Mouse (Mus musculus): ENCODE data around the gene Krt26. TPM values are rescaled to one million over a fixed set of nuclear protein-coding genes. Genes with fewer than 3 reads are reported as not detected.
A peak's percentile ranks its signal among the peaks of the same experiment; 100 is the strongest.

Gene Krt26
- total RNA-seq (2021), result not detected

DNA sequence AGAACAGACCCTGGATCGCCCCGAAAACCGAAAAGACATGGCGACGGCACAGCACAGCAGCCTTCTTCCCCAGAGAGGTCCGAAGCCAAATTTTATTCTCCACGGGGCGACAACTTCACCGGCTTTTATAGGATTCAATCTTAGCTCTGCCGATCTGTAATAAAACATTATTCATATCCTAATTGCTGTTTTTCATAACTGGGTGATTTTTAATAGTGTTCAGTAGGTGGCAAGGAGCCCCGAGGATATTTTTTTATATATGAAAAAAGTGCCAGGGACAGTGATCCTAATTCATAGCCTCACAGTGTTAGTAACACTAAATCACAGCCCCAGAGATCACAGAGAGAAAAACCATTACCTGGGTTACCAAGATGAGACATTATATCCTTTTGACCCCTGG is at the start of gene Krt26:
Gene Krt26 (minus strand): TSS at position 101 of the 400 bp plus-strand sequence.
- no peak for DNase-seq
- intact Hi-C loops (cut with DNase I), result no loop called here

DNA sequence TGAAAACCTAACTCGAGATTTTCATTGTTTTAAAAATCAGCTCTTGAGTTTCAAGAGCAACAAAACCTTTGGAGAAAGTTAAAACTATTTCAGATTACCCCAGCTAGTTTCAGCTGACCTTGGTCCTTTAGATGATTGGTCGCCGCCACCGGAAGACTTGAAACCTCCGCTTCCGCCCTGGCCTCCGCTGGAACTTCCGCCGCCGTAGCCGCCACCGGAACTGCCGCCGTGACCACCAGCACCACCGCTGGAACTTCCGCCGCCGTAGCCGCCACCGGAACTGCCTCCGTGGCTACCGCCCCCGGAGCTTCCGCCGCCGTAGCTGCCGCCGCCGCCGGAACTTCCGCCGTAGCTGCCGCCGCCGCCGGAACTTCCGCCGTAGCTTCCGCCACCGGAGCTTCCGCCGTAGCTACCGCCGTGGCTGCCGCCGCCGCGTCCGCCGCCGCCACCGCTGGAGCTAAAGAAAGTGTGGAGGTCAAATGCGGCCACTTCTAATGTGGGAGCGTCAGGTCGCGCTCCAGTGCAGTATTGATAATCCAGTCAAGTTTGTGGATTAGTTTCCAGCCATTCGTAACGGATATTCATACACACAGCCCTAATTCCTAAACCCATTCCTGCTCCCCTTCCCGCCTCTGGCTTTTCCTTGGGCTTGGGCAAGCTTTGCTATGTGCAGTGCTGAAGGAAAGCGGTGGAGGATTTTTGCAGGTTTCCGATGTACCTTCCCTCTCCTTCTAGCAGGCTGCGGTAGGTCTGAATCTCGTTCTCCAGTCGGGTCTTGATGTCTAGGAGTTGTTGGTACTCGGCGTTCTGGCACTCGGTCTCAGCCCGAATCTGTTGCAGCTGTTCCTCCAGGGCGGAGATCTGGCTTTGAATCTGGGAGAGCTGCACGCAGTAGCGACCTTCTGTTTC is 48.3 kb upstream of the Krt26 start:
- peak; percentile 94 for DNase-seq
- intact Hi-C loops (cut with DNase I), result no loop called here

DNA sequence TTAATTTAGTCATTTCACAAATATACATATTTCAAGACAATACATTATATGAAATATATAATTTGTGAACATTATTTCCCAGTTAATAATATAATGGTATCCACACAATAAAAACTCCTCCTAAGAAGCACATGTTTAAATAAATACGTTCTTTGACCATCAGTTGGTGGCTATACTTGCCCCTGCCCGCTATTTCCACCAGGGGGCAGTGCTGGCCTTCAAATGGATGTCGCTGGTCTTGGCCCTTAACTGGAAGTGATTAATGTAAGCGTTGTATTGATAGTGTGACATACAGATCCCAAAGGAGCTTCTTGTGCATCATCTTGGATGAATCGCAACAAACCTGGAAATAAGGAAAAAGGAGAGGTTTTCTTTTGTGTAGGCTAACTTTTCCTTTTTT is 41.8 kb upstream of the Krt26 start:
- intact Hi-C loops (cut with DNase I), result loop anchor here (1.0 to 5.0 kb wide), 3 partner anchors 84 to 903 kb away; no protein-coding TSS in a partner anchor
- DNase-seq, result peak; percentile 71 to 84

DNA sequence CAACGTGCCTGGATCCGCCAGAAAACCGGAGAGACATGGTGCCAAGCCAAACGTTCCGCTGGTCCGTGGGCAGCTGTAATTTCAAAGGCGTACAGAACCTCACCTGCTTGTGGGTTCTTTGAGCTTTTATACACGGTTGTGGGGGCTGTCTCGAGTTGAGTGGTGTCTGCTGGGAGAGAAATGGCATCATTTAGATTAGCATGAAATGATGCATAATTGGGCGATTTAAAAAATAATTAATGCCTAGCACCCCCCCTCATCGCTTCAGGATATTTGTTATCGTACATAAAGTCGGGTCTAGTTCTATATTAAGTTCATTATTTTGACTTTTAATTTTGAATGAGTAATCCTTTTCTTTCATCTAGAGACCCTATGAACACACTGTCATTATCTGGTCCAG is 37.0 kb upstream of the Krt26 start, which contains the start of gene Krt28:
Gene Krt28 (minus strand): TSS at position 101 of the 400 bp plus-strand sequence.
- intact Hi-C loops (cut with DNase I), result loop anchor here (5.0 kb wide), 2 partner anchors 202 to 907 kb away; no protein-coding TSS in a partner anchor

DNA sequence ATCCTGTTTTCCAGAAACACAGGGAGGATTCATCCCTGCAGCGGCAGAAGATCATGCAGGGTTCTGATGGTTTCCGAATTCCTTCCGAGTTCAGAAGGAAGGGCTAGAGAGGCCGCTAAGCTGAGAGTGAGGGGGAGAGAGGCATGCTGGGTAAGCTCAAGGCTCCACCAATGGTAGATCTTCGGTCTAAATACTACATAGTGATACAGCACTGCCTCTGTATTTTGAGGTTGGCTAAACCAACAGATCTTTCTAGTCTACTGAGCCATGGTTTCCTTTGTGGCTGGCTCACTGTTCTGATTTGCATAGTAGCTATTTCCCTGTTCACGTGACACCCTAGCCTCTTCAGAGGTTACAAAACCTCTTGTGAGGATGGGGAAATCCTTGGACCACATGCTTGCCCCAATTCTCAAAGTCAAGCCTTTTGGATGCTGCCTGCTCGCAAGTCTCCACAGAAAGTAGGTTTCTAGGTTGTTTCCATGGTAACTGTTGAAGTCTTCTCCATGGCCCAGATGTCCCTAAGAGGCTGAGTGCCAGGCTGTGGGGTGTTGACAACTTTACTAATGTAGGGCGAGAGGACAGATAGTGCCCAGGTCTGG is 32.2 kb upstream of the Krt26 start:
- intact Hi-C loops (cut with DNase I), result no loop called here
- no peak for DNase-seq

More for the DNA sequence above, 37.0 kb upstream of the Krt26 start, which contains the start of gene Krt28:
- no peak for DNase-seq

DNA sequence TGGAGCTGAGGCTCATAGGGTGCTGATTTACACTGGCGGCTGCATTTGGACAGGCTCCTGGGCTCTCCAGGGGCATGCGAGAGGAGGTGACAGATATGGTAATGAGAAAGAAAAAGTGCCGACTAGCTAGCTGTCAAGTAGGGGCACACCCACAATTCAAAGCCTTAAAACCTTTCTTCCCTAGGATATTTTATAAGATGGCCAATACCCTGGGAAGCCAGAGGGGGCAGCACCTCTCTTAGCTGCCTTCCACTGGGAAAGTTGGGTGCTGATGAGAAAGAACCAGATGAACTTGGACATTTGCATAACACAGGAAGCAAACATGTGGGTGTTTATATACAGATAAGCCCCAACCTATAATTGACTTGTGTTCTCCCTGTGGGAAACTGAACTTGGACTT is 31.5 kb upstream of the Krt26 start:
- DNase-seq, result peak in 1 of 2 experiments; percentile 16
- intact Hi-C loops (cut with DNase I), result no loop called here

DNA sequence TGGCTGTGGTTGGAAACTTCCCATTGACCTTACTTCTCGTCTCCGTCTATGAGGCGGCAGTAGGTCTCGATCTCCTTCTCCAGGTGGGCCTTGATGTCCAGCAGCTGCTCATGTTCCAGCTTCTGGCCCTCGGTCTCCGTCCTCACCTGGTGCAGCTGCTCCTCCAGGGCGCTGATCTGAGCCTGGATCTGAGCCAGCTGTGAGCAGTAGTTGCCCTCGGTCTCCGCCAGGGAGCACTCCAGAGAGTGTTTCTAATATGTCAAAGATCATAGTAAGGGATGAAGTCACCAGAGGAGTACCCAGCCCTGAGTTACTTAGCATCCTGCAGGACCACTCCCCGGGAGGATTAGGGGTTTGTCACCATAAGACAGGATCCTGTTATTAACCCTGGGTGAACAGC is 29.0 kb upstream of the Krt26 start:
- peak; percentile 8 to 33 for DNase-seq
- intact Hi-C loops (cut with DNase I), result no loop called here

DNA sequence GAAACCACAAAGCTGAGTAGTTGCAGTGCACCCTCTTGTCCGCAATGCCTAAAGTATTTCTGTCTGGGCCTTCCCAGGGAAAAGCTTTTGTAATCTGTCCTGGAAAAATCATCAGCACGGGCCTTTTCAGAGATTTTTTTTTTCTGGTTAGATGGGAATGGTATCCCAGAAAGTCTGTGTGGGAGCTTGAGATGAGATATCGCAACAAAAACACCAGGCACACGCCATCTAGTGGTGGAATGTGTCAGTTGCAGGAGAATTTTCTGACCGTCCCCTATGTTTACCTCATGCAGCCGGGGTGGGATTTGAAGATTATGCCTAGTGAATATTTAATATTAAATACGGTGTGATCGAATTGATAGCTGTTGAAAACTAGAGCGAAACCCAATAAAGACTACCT is 26.6 kb upstream of the Krt26 start:
- intact Hi-C loops (cut with DNase I), result loop anchor here (1.0 kb wide), 1 partner anchor 53 kb away; no protein-coding TSS in a partner anchor
- DNase-seq, result peak; percentile 21 to 54

DNA sequence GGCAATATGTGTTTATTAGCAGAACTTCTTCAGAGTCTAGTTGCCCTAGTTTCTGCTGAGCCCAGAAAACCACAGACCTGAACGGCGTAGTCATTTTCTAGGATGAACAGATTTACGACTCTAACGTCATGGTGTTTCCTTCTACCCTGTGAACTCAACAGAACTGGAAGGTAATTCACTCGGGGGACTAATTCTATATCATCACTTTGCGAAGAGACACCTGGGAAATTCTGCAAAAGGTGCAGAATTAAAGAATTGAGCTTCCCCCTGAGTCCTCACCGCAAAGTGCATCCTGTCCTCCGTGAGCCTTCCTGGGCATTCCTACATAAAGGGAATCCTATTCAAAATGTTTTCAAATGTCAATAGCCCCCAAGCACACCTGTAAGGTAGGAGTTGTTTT is 23.7 kb upstream of the Krt26 start:
- DNase-seq, result no peak
- intact Hi-C loops (cut with DNase I), result no loop called here

DNA sequence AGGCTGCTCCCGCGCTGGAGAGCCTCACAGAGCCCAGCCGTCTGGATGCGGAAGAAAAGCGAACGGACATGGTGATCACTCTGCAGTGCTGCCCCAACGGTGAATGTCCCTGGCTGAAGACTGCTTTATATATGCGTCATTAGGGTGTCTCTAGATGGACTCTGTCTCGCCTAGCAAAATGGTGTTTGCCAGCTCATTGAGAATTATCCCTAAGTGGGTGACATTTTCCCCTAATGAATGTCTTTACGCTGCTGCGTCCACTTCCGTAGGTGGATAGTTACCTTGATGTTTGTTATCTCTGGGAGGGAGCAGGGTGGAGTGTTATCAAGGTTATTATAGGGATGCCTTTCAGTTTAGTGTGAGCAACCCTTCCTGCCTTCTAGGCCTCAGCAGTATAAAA is 13.2 kb upstream of the Krt26 start, which contains the start of gene Krt27:
Gene Krt27 (minus strand): TSS at position 101 of the 400 bp plus-strand sequence.
- intact Hi-C loops (cut with DNase I), result no loop called here
- no peak for DNase-seq

DNA sequence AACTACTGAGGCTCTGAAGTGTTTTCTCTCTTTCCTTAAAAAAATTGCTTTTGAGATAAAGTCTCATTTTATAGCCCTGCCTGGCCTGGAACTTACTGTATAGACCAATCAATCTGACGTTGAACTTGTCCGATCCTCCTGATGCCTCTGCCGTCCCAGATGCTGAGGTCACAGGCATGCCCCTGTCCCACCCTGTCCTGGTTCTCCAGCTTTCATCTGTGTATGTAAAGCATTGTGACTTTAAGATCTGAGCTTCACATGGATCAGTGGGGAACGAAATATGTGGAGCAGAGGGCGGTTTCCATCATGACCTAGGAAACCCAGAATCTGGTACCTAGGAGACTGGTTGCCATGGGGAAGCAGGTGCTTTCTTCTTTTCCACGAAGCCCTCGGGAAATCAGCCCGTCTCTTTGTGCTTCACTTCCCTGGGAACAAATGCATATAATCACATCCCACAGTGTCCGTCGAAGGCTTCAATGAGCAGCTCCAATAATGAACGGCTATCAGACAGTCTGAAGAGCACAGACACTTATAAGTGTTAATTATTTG is 1.6 kb upstream of the Krt26 start:
- intact Hi-C loops (cut with DNase I), result no loop called here
- DNase-seq, result no peak

DNA sequence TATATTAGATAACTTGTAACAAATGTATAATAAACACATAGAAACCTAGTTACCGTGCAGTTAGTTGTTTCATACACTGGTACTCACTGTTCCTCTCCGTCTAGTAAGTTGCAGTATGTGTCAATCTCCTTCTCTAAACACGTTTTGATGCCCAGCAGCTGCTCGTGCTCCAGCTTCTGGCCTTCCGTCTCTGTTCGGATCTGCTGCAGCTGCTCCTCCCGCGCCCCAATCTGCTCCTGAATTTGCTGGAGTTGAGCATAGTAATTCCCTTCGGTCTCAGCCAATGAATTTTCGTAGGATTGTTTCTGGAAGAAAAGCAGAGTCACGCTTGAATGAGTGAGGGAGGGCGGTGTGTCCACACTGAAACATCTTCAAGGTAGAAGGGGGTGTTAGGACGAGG is 4.3 kb downstream of the Krt26 start:
- DNase-seq, result no peak
- intact Hi-C loops (cut with DNase I), result no loop called here

DNA sequence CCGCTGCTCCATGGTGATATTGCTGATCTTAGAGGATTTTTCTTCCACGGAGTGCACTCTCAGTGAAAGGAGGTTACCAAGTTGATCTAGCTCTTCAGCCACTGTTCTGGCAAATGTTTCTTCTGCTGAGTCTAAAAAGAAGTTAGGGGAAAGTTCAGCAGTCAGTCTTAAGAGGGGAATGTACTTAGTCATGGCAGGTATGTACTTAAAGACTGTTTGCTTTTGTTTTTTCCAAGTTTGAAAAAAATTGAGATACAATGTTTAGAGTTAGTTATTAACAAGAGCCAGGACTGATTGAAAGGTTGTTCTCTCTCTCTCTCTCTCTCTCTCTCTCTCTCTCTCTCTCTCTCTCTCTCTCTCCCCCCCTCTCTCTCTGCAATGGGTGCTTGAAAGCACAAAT is 8.1 kb downstream of the Krt26 start:
- intact Hi-C loops (cut with DNase I), result no loop called here

DNA sequence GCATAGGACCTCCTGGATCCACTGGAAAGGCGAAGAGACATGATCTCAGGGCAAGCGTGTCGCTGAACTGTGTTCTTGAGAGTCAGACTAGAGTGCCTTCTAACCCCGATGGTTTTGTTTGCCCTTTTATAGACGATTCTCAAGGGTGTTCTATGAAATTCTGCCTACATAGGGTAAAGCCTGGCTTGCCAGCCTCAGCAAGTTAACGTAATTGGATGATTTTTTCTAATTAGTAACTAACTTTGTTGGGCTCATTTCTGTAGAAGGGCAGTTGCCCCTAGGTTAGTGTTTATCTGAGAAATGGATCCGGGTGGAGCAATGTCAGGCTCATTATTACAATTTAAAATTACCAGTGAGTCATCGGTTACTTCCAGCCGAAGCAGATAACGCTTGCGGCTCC is 14.9 kb downstream of the Krt26 start, which contains the start of gene Krt25:
Gene Krt25 (minus strand): TSS at position 101 of the 400 bp plus-strand sequence.
- no peak for DNase-seq
- intact Hi-C loops (cut with DNase I), result no loop called here

More for the DNA sequence above, 8.1 kb downstream of the Krt26 start:
- no peak for DNase-seq

DNA sequence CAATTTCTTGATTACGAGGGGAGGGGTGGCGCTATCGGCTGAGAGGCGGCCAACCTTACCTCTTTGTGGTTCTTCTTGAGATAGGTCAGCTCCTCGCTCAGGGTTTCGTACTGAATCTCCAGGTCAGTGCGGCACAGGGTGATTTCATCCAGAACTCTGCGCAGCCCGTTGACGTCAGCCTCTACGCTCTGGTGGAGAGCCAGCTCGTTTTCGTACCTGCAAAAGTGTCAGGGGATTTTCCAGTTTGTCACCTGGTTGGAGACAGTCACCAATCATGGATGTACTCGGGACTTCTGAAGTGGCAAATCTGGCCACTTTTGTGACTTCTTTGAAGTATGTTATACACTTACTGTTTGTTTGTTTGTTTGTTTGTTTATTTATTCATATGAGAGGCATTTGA is 16.7 kb downstream of the Krt26 start:
- DNase-seq, result no peak
- intact Hi-C loops (cut with DNase I), result no loop called here

DNA sequence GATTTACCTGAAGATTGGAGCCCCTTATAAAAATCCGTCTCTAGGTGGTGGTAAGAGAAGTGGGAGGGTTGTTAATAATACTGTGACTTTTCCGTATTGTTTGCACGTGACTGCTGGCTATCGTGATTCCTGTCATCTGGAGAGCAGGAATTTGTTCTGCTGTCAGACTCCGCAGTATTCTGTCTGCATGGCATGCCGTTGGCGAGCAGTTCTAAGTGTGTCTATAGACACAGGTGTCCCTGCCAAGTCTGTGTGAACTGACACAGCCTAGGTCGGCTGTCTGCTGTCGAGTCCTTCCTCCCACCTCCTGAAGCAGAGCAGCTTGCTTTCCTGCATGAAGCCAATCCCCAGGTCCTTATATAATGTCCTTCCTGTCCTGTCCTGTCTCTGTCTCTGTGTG is 18.6 kb downstream of the Krt26 start:
- DNase-seq, result peak; percentile 16 to 30
- intact Hi-C loops (cut with DNase I), result no loop called here

DNA sequence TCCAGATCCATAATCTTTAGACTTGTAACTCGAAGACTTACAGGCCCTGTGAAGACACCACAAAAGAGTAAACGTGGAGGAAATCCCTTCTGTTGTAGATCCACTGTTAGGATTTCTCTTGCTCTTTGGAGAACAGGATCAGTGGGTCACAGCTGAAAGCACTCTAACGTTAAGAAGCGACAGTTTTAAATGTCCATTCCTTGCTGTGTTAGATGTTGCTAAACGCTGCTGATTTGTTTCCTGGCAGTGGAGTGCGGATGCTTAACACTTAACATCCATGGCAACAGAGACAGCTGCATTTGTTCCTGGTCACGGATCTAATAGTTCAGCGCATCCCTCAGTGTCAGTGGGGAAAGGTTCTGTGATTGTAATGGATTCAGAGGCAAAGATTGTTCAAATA is 21.2 kb downstream of the Krt26 start:
- intact Hi-C loops (cut with DNase I), result no loop called here
- no peak for DNase-seq

DNA sequence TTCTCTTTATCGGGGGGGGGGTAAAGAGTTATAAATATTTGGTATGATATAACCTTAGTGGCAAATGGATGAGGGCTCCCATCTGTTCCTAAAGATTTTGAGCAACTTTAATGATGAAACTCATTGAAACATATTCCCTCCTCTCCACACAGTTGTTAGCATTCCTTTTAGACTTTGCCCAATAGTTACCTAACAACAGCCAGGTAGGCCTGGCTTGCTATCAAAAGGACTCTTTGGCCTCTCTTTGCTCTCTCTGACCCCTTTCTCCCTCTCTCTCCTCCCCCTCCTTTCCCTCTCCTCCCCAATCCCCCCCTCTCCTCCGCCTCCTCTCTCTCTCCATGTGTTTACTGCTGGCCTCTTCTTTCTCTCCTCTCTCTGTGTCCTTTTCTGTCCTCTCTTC is 23.2 kb downstream of the Krt26 start:
- intact Hi-C loops (cut with DNase I), result loop anchor here (5.0 kb wide), 1 partner anchor 148 kb away; no protein-coding TSS in a partner anchor

DNA sequence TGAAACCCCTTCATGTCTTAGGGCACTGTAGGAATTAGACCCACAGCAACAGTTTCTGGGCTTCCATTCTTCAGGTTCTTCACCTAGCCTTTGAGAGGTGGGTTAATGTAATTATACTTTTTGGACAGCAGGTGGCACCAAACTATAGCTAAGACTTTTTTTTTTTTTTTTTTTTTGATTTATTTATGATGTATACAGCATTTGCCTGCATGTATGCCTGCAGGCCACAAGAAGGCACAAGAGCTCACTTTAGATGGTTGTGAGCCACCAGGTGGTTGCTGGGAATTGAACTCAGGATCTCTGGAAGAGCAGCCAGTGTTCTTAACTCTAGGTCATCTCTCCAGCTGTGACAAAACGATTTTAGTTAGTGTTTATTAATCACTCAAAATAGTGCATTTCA is 26.9 kb downstream of the Krt26 start:
- DNase-seq, result peak; percentile 4 to 24
- intact Hi-C loops (cut with DNase I), result loop anchor here (1.0 to 5.0 kb wide), 2 partner anchors 53 to 151 kb away; no protein-coding TSS in a partner anchor

More for the DNA sequence above, 23.2 kb downstream of the Krt26 start:
- no peak for DNase-seq

DNA sequence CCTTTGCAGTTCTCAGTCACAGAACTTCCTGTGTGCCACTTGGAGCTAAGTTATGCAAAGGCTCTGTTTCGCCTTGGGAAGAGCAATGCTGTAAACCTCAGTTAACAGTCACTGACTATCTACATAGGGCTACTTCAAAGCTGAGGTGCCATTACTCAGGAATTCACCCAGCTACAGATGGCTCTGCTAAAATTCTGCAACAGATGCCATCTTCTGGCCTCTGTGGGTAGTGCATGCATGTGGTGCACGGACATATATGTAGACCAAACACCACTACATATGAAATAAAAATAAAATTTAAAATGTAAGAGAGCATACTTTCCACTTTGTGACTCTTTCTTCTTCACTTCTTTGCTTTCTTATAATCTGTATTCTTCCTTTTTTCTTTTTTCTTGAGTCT is 30.2 kb downstream of the Krt26 start:
- intact Hi-C loops (cut with DNase I), result no loop called here
- DNase-seq, result peak; percentile 57 to 73

DNA sequence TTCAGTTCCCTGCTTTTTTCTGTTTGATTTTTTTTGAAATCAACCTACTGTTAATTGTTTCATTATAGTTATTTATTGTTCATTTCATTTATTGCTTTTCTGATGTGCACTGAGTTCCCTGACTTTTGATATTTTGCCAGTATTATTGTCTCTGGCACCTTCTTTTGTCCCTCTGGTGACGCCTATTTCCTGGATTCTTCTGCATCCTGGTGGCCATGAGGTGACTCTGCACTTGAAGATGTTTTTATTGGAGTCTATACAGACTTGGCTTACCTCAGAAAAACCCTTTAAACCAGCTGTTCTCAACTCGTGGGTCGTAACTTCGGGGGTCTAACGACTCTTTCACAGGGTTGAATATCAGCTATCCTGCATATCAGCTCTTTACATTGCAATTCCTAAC is 42.7 kb downstream of the Krt26 start:
- peak in 1 of 2 experiments; percentile 5 for DNase-seq
- intact Hi-C loops (cut with DNase I), result no loop called here
